Mouse (Mus musculus): ENCODE measurements around the gene Neu1. TPM values are rescaled to one million over a fixed set of nuclear protein-coding genes. Genes with fewer than 3 reads are reported as not detected.
"Not testable (repeated sequence)": the region's sequence is repeated elsewhere in the genome, so short reads cannot be mapped to it uniquely, and the experiment has no call there.

Neu1 gene
- polyA plus RNA-seq, 1 experiment from 2014 or later = 81.2 TPM

DNA sequence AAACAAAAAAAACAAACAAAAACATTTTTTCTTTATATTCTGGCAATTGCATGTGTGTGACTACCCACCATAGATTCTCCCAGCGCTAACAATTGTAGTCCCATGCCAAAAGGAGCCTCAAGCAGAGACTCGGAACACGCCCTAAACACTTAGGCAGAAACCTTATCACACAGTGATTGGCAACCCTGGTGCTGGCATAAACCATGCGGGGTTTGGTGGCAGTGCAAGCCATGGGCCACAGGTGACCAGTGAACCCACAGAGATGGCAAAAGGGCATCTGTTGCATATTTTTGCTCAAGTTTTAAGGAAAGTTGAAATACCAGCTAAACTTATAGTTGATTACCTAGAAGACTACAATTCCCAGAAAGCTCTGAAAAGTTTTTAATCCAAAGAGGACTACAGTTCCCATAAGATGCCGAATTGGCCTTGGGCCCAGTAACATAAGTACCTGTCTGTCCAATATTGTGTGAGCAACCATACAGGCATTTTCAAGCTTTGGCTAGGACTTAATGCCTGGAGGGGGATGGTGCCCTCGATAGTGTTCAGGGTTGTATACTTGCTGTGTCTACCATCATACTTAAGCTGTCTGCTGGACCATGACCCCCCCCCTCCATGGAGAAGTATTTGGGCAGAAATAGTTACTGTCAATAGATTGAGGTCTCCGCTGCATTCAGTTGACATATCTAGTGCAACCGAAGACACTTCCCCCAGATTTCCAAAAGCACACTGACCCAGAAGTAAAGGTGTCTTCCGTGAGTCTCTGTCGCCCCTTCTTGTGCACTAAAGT lies 33.5 kb upstream of the Neu1 start:
- H3K36me3 ChIP-seq (ENCODE audit: inconsistent target) = peaks cover 6% of the 10 kb centered on the region
- H3K27ac ChIP-seq = peak overlapping the region; percentile 77
- peak overlapping the region; percentile 40 for H3K4me3 ChIP-seq (ENCODE audit: inconsistent target)
- peaks cover 35% of the 10 kb centered on the region for H3K79me2 ChIP-seq (ENCODE audit: inconsistent target)
- 25% methylated on average over 8 of the region's 10 CpGs for WGBS (ENCODE audit: missing documents)

DNA sequence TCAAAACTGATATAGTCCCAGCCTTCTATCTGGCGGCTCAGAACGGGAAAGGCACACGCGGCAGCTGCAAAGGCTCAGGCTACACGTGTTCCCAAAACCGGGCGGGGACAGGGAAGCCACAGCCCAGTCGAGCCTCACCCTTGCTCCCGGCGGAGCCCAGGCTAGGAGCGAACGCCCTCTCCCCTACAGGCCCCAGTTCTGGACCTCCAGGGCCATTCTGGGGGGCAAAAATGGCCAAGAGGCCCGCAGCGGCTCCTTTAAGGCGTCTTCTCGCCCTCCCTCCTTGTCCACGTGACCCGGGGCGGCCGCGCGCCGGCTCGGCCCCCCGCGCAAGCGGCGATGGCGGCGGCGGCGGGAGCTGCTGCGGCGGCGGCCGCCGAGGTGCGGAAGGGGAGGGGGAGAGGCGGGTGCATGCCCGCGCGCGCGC lies 32.9 kb upstream of the Neu1 start, which contains the start of the genes C2 and Ehmt2:
TSS of gene C2 (minus strand) at position 106 of the 427 bp plus-strand sequence.
TSS of gene Ehmt2 (plus strand) at position 310 of the 427 bp plus-strand sequence.
- peak within 1 kb of the TSS; percentile 88 for H3K27ac ChIP-seq
- WGBS (ENCODE audit: missing documents) = under 1% methylated on average over 30 of the region's 44 CpGs

DNA sequence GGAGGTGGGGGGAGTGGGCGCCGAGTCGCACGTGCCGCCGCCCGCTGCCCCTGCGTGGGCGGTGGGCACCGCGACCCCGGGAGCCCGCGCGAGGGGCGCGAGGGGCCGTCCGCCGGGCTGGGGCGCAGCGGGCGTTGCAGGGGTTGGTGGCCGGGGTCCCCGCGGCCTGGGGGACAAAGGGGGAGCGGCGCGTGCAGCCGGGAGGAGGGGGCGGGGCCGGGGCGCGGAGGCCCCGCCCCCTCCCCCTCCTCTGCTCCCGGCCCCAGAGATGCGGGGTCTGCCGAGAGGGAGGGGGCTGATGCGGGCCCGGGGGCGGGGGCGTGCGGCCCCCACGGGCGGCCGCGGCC lies 32.4 kb upstream of the Neu1 start:
- Histone ChIP-seq H3K27ac (no peak overlapping the region), H3K79me2 (ENCODE audit: inconsistent target) (peaks cover 46% of the 10 kb centered on the region), H3K4me3 (ENCODE audit: inconsistent target) (no peak overlapping the region), H3K36me3 (ENCODE audit: inconsistent target) (peaks cover 17% of the 10 kb centered on the region)
- 1% methylated on average over 19 of the region's 47 CpGs for WGBS (ENCODE audit: missing documents)

More for the DNA sequence above, 32.9 kb upstream of the Neu1 start, which contains the start of the genes C2 and Ehmt2:
- H3K79me2 ChIP-seq (ENCODE audit: inconsistent target) = peaks cover 41% of the 10 kb centered on the region
- peaks cover 12% of the 10 kb centered on the region for H3K36me3 ChIP-seq (ENCODE audit: inconsistent target)
- H3K4me3 ChIP-seq (ENCODE audit: inconsistent target) = peak within 1 kb of the TSS; percentile 84

DNA sequence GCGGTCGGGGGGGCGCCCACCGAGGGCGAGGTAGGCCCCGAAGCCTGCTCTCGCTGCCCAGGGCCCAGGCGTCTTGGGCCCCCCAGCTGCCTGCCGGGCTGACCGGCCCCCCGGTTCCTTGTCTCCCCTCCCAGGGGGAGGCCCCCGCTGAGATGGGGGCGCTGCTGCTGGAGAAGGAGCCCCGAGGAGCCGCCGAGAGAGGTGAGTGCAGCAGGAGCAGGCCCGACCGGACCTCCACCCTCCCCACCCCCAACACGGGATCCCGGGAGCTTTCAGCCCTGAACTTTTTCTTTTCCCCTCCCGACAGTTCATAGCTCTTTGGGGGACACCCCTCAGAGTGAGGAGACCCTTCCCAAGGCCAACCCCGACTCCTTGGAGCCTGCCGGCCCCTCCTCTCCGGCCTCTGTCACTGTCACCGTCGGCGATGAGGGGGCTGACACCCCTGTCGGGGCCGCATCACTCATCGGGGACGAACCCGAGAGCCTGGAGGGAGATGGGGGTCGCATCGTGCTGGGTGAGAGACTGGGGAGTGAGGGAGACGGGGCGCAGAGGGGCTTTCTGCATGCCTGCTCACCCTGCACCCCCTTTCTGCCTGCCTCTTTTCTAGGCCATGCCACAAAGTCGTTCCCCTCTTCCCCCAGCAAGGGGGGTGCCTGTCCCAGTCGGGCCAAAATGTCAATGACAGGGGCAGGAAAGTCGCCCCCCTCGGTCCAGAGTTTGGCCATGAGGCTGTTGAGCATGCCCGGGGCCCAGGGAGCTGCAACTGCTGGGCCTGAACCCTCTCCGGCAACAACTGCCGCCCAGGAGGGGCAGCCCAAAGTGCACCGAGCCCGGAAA lies 31.8 kb upstream of the Neu1 start:
- H3K36me3 ChIP-seq (ENCODE audit: inconsistent target) = peaks cover 23% of the 10 kb centered on the region
- peak overlapping the region; percentile 88 for H3K27ac ChIP-seq
- peak overlapping the region; percentile 84 for H3K4me3 ChIP-seq (ENCODE audit: inconsistent target)
- WGBS (ENCODE audit: missing documents) = under 1% methylated on average over 45 of the region's 45 CpGs
- peaks cover 46% of the 10 kb centered on the region for H3K79me2 ChIP-seq (ENCODE audit: inconsistent target)

DNA sequence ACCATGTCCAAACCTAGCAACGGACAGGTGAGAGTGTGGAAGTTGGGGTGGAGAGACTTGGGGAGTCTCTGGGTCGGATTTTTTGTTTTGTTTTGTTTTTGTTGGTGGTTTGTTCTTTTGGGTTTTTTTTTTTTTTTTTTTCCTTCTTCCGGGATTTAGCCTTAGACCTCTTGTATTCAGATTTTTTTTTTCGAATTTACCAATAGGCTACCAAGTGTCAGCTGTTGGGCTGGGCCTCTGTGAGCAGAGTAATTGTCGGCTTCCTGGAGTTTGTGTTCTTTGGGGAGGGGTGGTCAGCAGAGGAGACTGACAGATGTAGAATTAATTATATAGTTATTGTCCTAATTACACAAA lies 31.2 kb upstream of the Neu1 start:
- 0% methylated on average over 2 of the region's 5 CpGs for WGBS (ENCODE audit: missing documents)
- peaks cover 29% of the 10 kb centered on the region for H3K36me3 ChIP-seq (ENCODE audit: inconsistent target)
- peaks cover 46% of the 10 kb centered on the region for H3K79me2 ChIP-seq (ENCODE audit: inconsistent target)
- H3K27ac ChIP-seq = peak overlapping the region; percentile 88
- H3K4me3 ChIP-seq (ENCODE audit: inconsistent target) = peak overlapping the region; percentile 84

DNA sequence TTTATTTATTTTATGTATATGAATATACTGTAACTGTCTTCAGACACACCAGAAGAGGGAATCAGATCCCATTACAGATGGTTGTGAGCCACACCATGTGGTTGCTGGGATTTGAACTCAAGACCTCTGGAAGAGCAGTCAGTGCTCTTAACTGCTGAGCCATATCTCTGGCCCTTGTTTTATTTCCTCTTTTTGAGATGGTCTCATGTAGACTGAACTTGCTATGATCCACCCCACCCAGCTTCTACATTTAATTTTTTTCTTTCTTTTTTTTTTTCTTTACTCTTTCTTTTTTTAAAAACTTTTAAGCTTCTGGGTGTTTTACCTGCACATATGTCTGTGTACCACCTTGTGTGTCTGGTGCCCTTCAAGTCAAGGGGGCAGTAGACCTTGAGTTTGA lies 30.2 kb upstream of the Neu1 start:
- Histone ChIP-seq H3K79me2 (ENCODE audit: inconsistent target) (peaks cover 46% of the 10 kb centered on the region), H3K27ac (0 out of 2 replicates have a peak overlapping the region, but pooled peaks have one; percentile 3), H3K36me3 (ENCODE audit: inconsistent target) (peaks cover 39% of the 10 kb centered on the region)
- not testable (repeated sequence) for H3K4me3 ChIP-seq (ENCODE audit: inconsistent target)

DNA sequence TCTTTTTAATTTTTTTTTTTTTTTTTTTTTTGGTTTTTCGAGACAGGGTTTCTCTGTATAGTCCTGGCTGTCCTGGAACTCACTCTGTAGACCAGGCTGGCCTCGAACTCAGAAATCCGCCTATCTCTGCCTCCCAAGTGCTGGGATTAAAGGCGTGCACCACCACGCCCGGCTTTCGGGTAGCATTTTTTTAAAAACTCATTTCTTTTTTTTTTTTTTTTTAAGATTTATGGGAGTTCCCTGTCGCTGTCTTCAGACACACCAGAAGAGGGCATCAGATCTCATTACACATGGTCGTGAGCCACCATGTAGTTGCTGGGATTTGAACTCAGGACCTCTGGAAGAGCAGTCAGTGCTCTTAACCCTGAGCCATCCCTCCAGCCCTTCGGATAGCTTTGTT lies 29.1 kb upstream of the Neu1 start:
- peaks cover 47% of the 10 kb centered on the region for H3K36me3 ChIP-seq (ENCODE audit: inconsistent target)
- not testable (repeated sequence) for H3K4me3 ChIP-seq (ENCODE audit: inconsistent target); H3K27ac ChIP-seq
- WGBS (ENCODE audit: missing documents) = 88% methylated on average over 3 of the region's 10 CpGs
- peaks cover 46% of the 10 kb centered on the region for H3K79me2 ChIP-seq (ENCODE audit: inconsistent target)

DNA sequence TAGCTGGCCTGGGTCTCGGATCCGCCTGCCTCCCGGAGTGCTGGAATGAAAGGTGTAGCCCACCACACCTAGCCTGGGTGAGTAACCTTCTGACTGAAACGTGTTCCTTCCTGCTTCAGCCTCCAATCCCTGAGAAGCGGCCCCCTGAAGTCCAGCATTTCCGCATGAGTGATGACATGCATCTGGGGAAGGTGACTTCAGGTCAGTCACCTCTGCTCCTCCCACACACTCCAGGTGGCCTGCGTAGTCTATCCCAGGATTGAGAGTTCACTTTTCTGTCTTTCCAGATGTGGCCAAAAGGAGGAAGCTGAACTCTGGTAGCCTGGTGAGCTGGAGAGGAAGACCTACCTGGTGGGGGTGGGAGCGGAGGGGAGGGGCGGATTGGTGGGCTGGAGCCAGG lies 28.2 kb upstream of the Neu1 start:
- no peak overlapping the region for H3K4me3 ChIP-seq (ENCODE audit: inconsistent target)
- H3K79me2 ChIP-seq (ENCODE audit: inconsistent target) = peaks cover 46% of the 10 kb centered on the region
- H3K36me3 ChIP-seq (ENCODE audit: inconsistent target) = peaks cover 57% of the 10 kb centered on the region
- WGBS (ENCODE audit: missing documents) = 94% methylated on average over 9 of the region's 9 CpGs
- H3K27ac ChIP-seq = no peak overlapping the region

DNA sequence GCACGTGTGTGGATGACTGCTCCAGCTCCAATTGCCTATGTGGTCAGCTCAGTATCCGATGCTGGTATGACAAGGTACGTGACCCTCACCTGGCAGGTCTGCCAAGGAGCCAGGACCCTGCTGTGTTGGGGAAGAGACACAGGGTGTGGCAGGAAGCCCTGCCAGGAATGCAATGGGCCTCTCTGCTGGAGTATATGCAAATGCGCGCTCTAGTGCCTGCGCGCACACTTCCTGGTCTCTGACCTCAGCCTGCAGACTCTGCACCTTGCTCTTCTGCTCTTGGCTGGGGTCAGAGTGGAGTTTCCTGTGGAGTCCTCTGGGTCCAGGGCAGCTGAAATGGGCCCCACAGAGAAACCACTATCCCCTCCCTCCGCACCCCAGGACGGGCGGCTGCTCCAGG lies 20.1 kb upstream of the Neu1 start:
- WGBS (ENCODE audit: missing documents) = 92% methylated on average over 10 of the region's 10 CpGs
- Histone ChIP-seq H3K4me3 (ENCODE audit: inconsistent target) (no peak overlapping the region), H3K36me3 (ENCODE audit: inconsistent target) (peaks cover 68% of the 10 kb centered on the region), H3K27ac (no peak overlapping the region), H3K79me2 (ENCODE audit: inconsistent target) (no peaks in the 10 kb centered on the region)

DNA sequence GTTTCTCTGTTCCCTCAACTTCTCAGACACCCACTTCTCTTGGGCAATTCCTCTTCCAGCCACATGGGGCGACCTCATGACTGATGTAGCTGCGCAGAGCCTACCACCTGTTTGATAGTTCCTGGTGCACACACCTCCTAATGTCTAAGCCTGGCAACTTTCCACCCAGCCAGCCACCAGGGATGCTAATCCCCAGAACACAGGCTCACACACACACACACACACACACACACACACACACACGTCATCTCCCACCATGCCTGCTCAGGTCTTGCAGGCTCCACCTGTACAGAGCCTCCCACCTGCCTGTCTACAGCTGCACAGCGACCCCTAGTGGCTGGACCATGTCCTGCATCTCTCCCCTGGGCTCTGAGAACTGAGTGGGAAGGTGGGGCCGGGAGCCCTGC lies 19.1 kb upstream of the Neu1 start:
- H3K36me3 ChIP-seq (ENCODE audit: inconsistent target) = peaks cover 61% of the 10 kb centered on the region

DNA sequence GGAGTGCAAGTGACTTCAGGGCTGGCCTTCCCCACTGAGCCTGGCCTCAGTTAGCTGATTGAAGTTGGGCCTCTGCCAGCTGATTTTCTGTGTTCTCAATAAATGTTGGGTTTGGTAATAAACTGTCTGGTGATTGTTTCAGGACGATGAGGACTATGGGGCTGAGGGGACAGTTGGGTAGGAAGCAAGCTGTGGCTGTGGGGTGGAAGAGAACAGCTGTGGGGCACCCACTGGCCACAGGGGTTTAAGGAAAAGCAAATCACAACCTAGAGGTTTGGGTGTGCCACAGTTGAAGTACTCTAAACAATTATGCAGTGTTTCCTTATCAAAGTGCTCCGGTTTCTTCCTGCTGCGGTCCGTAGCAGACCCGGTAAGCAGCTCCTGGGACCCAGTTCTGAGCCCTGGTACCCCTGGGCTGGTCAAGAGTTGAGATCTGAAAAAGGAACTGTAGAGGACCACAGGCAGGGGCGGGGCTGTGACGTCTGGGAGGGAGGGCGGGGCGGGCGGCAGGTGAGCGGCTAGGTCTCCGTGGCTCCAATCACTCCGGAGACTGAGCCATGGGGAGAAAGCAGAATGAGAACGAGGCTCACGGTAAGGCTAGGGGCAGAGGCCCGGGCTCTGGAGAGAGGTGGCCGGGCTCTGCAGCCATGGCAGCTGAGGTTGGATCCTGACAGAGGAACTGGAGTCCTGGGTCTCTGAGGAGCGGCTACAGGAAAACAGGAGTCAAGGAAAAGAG lies 17.0 kb upstream of the Neu1 start, which contains the start of gene Slc44a4:
TSS of gene Slc44a4 (plus strand) at position 537 of the 736 bp plus-strand sequence.
- 71% methylated on average over 18 of the region's 18 CpGs for WGBS (ENCODE audit: missing documents)
- Histone ChIP-seq H3K36me3 (ENCODE audit: inconsistent target) (peaks cover 39% of the 10 kb centered on the region), H3K4me3 (ENCODE audit: inconsistent target) (no peak within 1 kb of the TSS), H3K27ac (no peak within 1 kb of the TSS), H3K79me2 (ENCODE audit: inconsistent target) (no peaks in the 10 kb centered on the region)

More for the DNA sequence above, 19.1 kb upstream of the Neu1 start:
- 55% methylated on average over 5 of the region's 5 CpGs for WGBS (ENCODE audit: missing documents)
- no peak overlapping the region for H3K27ac ChIP-seq
- no peaks in the 10 kb centered on the region for H3K79me2 ChIP-seq (ENCODE audit: inconsistent target)
- no peak overlapping the region for H3K4me3 ChIP-seq (ENCODE audit: inconsistent target)

DNA sequence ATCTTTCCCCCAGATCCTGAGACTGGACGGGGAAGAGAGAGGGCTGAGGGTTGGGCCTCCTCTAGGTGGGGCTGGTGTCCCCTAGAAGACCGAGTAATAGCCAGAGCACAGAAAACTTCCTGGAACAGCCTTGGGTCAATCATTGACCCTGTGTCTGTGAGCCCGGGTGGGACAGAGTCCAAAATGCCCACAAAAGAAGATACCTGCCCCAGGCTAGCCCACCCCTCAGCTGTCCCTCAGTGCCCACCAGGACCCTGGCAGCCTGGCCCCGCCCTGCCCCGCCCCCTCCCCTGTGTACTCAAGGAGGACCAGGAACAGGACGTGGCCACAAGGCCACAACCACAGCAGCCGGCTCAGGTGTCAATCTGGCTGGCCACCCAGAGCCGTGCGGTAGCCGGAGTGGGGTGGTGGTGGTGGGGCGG lies 15.6 kb upstream of the Neu1 start:
- no peak overlapping the region for H3K4me3 ChIP-seq (ENCODE audit: inconsistent target)
- no peak overlapping the region for H3K27ac ChIP-seq
- peaks cover 28% of the 10 kb centered on the region for H3K36me3 ChIP-seq (ENCODE audit: inconsistent target)
- H3K79me2 ChIP-seq (ENCODE audit: inconsistent target) = no peaks in the 10 kb centered on the region
- 27% methylated on average over 11 of the region's 11 CpGs for WGBS (ENCODE audit: missing documents)

DNA sequence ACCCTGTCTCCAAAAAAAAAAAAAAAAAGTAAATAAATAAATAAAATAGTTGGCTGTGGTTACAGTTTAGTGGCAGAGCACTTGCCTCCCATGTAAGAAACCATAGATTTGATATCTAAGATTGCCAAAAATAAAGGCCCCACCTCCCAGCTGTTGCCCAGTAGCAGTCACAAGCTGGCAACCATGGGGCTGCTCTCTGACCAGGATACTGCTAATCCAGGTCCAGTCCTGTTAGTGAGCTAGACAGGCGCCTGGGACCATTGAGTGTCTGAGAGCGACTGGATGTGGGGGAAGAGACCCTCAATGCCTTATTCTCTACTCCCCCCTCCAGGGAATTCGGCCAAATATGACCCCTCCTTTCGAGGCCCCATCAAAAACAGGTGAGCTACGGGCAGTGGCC lies 14.7 kb upstream of the Neu1 start:
- Histone ChIP-seq H3K4me3 (ENCODE audit: inconsistent target) (no peak overlapping the region), H3K27ac (no peak overlapping the region), H3K36me3 (ENCODE audit: inconsistent target) (peaks cover 21% of the 10 kb centered on the region; the same call in 1 of the 2 replicates), H3K79me2 (ENCODE audit: inconsistent target) (no peaks in the 10 kb centered on the region)
- WGBS (ENCODE audit: missing documents) = 98% methylated on average over 5 of the region's 5 CpGs

DNA sequence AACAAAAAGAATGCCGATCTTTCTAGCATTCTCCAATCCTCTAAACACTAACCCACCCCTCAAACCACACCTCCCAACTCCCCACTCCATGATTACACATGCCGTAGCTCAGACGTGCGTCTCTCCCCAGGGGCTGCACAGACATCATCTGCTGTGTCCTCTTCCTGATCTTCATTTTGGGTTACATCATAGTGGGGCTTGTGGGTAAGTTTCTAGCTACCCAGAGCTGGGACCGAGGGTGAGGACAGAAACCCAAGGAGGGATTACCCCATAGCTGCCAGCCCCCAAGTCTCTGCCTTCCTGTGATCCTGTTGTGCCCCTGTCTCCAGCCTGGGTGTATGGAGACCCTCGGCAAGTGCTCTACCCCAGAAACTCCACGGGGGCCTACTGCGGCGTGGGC lies 13.9 kb upstream of the Neu1 start:
- no peaks in the 10 kb centered on the region for H3K79me2 ChIP-seq (ENCODE audit: inconsistent target)
- no peak overlapping the region for H3K27ac ChIP-seq
- no peak overlapping the region for H3K4me3 ChIP-seq (ENCODE audit: inconsistent target)
- 68% methylated on average over 9 of the region's 9 CpGs for WGBS (ENCODE audit: missing documents)
- H3K36me3 ChIP-seq (ENCODE audit: inconsistent target) = peaks cover 13% of the 10 kb centered on the region; the same call in 1 of the 2 replicates
